Mouse (Mus musculus) spleen, adult 2 months (tissue): ENCODE measurements around the gene Camta1. TPM values are rescaled to one million over a fixed set of nuclear protein-coding genes. Genes with fewer than 3 reads are reported as not detected.

Experiments
- DNase-seq, 2 experiments: peaks; one replicate each; pipeline versions ENCODE4 v3.0.0 to v3.0.0-alpha.2; 2012 to 2021; ENCODE audit warnings: low spot score in 2 of 2, low read depth in 1 of 2
- H3K27ac ChIP-seq: fragments of 200-500 bp; 2 replicates; pipeline ENCODE4 v1.5.1; 2012; ENCODE audit warnings: low read length, inconsistent platforms; ENCODE audit not compliant: insufficient read depth
- H3K27me3 ChIP-seq: fragments of 200-500 bp; 2 replicates; pipeline ENCODE4 v1.6.1; 2012; ENCODE audit warnings: mild to moderate bottlenecking, moderate library complexity, low read length, inconsistent platforms; ENCODE audit not compliant: control insufficient read depth, insufficient read depth
- H3K36me3 ChIP-seq: fragments of 200-500 bp; 2 replicates; pipeline ENCODE4 v1.6.1; 2012; ENCODE audit warnings: mild to moderate bottlenecking, low read length, inconsistent platforms; ENCODE audit not compliant: control insufficient read depth, insufficient read depth
- H3K4me1 ChIP-seq: fragments of 200-500 bp; 2 replicates; pipeline ENCODE4 v1.6.1; 2011; ENCODE audit warnings: inconsistent platforms; ENCODE audit not compliant: control insufficient read depth, insufficient read depth, insufficient read length
- H3K4me3 ChIP-seq: fragments of 200-500 bp; 2 replicates; pipeline ENCODE4 v1.5.1; 2011; ENCODE audit warnings: mild to moderate bottlenecking, inconsistent platforms; ENCODE audit not compliant: insufficient read depth, insufficient read length; ENCODE audit errors: extremely low read depth
- CTCF ChIP-seq: fragments of 200-500 bp; IDR thresholded peaks from 2 replicates; pipeline ENCODE4 v1.5.1; 2011; ENCODE audit warnings: mild to moderate bottlenecking, inconsistent platforms; ENCODE audit not compliant: insufficient read depth, insufficient read length, insufficient replicate concordance; ENCODE audit errors: extremely low read depth
- POLR2A ChIP-seq: fragments of 200-500 bp; IDR thresholded peaks from 2 replicates; pipeline ENCODE4 v1.6.1; 2011; ENCODE audit warnings: low read depth, low read length, inconsistent platforms
- WGBS: fragments of 180-500 bp; shearing (Covaris S2); methylation state at CpG from one replicate; pipeline ENCODE4 v1.1.7; 2018; 5-methylcytosine and 5-hydroxymethylcytosine counted together
- polyA plus RNA-seq: library from polyadenylated mRNA; depleted of rRNA; stranded (reverse); fragments of >200 nt; gene quantifications from 2 replicates; pipeline ENCODE4 v1.2.3, GENCODE M21; 2012

The Camta1 gene
- polyA plus RNA-seq, 1 experiment = 7.7 TPM

GRCm38 (mm10) chr4:151471886-151472285, 389.8 kb downstream of the Camta1 start:
- 83% methylated on average over 4 of the region's 4 CpGs for WGBS
- TF ChIP-seq CTCF (no peak), POLR2A (no peak)

GRCm38 (mm10) chr4:151468381-151468780, 393.3 kb downstream of the Camta1 start:
- Histone ChIP-seq H3K27ac (no peak overlapping the region), H3K4me1 (no peaks in the 10 kb centered on the region), H3K4me3 (no peak overlapping the region), H3K36me3 (no peaks in the 10 kb centered on the region), H3K27me3 (no peaks in the 10 kb centered on the region)
- WGBS = 94% methylated on average over 5 of the region's 5 CpGs
- DNase-seq = no peak
- TF ChIP-seq CTCF (no peak), POLR2A (no peak)

More at GRCm38 (mm10) chr4:151471886-151472285, 389.8 kb downstream of the Camta1 start:
- Histone ChIP-seq H3K4me1 (no peaks in the 10 kb centered on the region), H3K27ac (no peak overlapping the region), H3K4me3 (no peak overlapping the region), H3K27me3 (no peaks in the 10 kb centered on the region), H3K36me3 (no peaks in the 10 kb centered on the region)
- no peak for DNase-seq

GRCm38 (mm10) chr4:151458686-151459085, 403.0 kb downstream of the Camta1 start:
- WGBS = 85% methylated on average over 11 of the region's 11 CpGs
- Histone ChIP-seq H3K4me3 (no peak overlapping the region), H3K27ac (no peak overlapping the region)

GRCm38 (mm10) chr4:151454611-151455010, 407.1 kb downstream of the Camta1 start:
- no peak for DNase-seq
- Histone ChIP-seq H3K36me3 (no peaks in the 10 kb centered on the region), H3K27me3 (no peaks in the 10 kb centered on the region), H3K27ac (no peak overlapping the region), H3K4me1 (no peaks in the 10 kb centered on the region), H3K4me3 (no peak overlapping the region)
- TF ChIP-seq POLR2A = no peak
- 84% methylated on average over 3 of the region's 3 CpGs for WGBS

More at GRCm38 (mm10) chr4:151458686-151459085, 403.0 kb downstream of the Camta1 start:
- no peak for TF ChIP-seq POLR2A
- TF ChIP-seq CTCF = no peak
- no peaks in the 10 kb centered on the region for H3K27me3 ChIP-seq
- DNase-seq = no peak
- H3K36me3 ChIP-seq = no peaks in the 10 kb centered on the region
- H3K4me1 ChIP-seq = no peaks in the 10 kb centered on the region

GRCm38 (mm10) chr4:151454065-151454464, 407.6 kb downstream of the Camta1 start:
- no peaks in the 10 kb centered on the region for H3K36me3 ChIP-seq
- no peaks in the 10 kb centered on the region for H3K4me1 ChIP-seq
- H3K4me3 ChIP-seq = no peak overlapping the region
- no peak for DNase-seq
- WGBS = 81% methylated on average over 3 of the region's 3 CpGs
- TF ChIP-seq POLR2A = no peak
- TF ChIP-seq CTCF = no peak
- no peak overlapping the region for H3K27ac ChIP-seq
- no peaks in the 10 kb centered on the region for H3K27me3 ChIP-seq

- Histone ChIP-seq H3K4me1 (no peaks in the 10 kb centered on the region), H3K27me3 (no peaks in the 10 kb centered on the region), H3K4me3 (no peak overlapping the region), H3K36me3 (no peaks in the 10 kb centered on the region), H3K27ac (no peak overlapping the region)
- TF ChIP-seq CTCF = no peak
- no peak for TF ChIP-seq POLR2A
- DNase-seq = no peak
- WGBS = 75% methylated on average over 6 of the region's 6 CpGs
Observed at GRCm38 (mm10) chr4:151451885-151452284, 409.8 kb downstream of the Camta1 start.

- 53% methylated on average over 8 of the region's 8 CpGs for WGBS
- DNase-seq = no peak
- no peaks in the 10 kb centered on the region for H3K36me3 ChIP-seq
- no peaks in the 10 kb centered on the region for H3K4me1 ChIP-seq
- no peak overlapping the region for H3K27ac ChIP-seq
- TF ChIP-seq CTCF = no peak
- H3K27me3 ChIP-seq = no peaks in the 10 kb centered on the region
- H3K4me3 ChIP-seq = no peak overlapping the region
Observed at GRCm38 (mm10) chr4:151449981-151450380, 411.7 kb downstream of the Camta1 start.
